Mouse (Mus musculus) gonadal fat pad, adult 2 months (tissue): ENCODE data around the gene Plekhh3. TPM values are rescaled to one million over a fixed set of nuclear protein-coding genes. Genes with fewer than 3 reads are reported as not detected.
"Not testable (repeated sequence)": the region's sequence is repeated elsewhere in the genome, so short reads cannot be mapped to it uniquely, and the experiment has no call there.

Experiments
- DNase-seq: peaks from one replicate; pipeline ENCODE4 v3.0.0-alpha.2; 2012; ENCODE audit warnings: low read depth
- polyA plus RNA-seq: library from polyadenylated mRNA; depleted of rRNA; stranded (reverse); fragments of >200 nt; gene quantifications from 2 replicates; pipeline ENCODE4 v1.2.3, GENCODE M21; 2012

Gene Plekhh3
- polyA plus RNA-seq, 1 experiment: 22.7 TPM

DNA sequence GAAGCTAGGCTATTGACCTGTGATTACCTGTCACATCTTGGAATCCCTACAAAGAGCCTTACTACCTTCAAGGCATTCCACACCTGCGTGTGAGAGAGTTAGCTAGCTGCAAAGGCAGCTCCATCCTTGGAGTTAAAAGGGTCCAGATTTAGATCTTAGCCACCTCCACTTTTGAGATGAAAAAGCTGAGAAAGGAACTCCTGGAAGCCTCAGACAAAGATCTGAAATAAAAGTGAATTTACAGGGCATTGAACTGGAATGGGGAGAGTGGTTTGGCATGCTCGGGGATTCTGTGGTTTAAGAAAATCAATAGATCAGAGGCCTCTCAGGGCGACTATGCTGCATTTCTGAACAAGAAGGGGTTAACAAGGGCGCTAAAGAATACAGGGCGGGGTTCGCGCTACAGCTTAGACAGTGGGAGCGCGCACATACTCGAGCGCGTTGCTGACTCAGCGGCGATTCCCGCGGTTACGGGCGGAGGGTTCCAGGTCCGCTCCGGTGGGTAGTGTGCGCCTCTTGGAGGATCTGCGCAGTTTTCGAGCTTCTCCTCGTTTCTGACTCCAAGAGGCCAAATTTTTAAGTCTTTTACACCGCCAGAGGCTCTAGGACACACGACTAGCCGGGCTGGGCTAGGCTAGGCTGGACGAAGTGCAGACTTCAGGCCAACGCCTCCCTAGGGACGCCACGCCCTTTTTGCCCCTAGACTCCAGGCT, 726 bp upstream of the Plekhh3 start:
- no peak for DNase-seq

DNA sequence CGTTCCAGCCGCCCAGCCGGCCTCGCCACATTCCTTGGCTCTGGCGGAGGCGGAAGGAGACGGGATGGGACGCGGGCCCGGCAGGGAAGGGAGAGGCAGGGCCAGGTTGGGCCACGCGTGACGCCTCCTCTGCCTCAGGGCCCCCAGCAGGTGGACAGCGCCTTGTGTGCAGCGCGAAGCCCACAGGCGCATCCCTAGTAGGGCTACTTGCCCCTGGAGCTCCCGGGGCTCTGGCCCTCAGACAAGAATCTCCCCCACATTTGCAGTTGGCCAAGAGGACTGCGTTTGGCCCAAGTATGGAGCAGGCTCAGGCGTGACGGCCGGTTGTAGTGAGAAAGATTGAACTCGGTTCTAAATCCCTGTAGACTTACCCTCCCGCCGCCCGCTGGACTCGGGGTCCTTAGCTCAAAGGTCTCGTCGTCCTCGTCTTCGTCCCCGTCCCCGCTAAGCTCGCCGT, 769 bp downstream of the Plekhh3 start, which contains the start of gene Cntnap1:
TSS of gene Cntnap1 (plus strand) at position 170 of the 457 bp plus-strand sequence.
- DNase-seq: no peak

- no peak for DNase-seq
These were observed 1.6 kb downstream of the Plekhh3 start for GRCm38 (mm10) chr11:101169301-101170107.

- no peak for DNase-seq
These were observed 2.7 kb downstream of the Plekhh3 start for GRCm38 (mm10) chr11:101168301-101168980.

GRCm38 (mm10) chr11:101167963-101168300, 3.2 kb downstream of the Plekhh3 start:
- DNase-seq: no peak

DNA sequence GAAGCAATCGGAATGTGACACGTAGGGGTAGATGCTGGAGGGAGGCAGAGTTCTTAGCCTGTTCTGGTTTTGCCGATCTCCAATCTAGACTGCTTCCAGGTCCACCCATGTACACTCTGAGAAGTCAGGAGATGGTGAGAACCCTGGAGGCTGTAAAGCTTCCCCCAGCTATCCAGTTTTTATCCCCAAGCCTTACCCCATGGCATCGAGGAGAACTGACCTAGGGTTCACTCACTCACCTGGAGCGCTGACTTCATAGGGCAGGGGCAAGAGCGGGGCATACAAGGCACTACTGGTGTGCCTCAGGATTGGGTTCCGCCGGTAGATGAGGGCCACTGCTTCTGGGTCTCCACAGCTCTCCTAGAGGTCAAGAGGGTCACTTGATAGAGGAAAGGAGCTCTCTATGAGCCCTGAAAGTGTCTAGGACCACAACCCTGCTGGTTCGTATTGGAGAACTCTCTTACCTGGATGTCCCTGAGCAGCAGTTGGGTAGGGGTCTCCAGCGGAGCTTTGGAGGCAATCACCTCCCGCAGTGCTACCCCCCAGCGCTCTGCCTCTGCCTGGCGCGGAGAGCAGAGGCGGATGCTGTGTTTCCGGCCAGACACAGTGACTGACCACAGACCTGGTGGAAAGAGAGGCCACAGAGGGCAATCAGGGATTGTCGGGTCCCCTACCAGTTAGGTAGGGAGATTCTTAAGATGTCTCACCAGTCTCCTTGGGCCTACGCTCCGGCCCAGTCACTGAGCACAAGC, 3.8 kb downstream of the Plekhh3 start:
- DNase-seq: no peak

- DNase-seq: no peak
These were observed 4.8 kb downstream of the Plekhh3 start for GRCm38 (mm10) chr11:101166357-101166756.

DNA sequence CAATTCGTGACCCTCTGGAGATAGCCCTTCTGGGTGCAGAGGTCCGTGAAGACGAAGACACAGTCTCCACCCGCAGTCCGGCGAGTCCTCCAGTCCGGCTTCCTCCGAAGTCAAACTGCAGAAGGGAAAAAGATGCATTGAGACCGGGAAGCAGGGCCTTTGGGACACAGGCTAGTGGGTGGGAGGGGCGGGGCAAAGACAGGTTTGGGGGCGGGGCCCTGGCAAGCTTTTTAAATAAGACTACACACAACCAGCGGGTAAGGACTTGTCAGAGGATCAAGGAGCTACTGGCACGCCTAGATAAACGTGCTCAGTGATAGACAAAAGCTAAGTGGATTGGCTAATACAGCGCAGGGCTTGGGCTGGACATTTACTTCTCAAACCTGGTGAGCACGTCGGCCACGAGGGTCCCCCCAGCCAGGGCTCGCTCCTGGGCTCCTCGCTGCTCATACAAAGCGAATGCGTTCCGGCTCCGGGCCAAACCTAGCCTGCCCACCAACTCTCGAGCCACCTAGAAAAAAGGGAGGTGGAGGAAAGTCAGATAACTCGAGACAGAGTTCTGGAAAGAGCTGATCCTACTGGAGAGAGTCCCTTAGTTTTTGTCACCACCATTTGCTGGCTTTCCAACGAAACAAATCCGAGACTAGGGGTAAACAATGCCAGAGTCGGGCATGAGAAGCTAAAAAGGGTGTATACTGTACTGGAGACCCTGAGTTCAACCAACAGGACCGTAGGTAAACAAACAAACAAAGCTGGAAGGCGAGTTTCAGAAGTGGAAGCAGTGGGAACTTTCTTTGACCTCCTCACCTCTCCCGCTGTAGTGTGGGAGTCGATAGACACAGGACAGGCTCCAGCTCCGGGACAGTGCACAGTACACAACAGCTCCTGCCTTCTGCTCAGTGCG, 6.2 kb downstream of the Plekhh3 start:
- no peak for DNase-seq

DNA sequence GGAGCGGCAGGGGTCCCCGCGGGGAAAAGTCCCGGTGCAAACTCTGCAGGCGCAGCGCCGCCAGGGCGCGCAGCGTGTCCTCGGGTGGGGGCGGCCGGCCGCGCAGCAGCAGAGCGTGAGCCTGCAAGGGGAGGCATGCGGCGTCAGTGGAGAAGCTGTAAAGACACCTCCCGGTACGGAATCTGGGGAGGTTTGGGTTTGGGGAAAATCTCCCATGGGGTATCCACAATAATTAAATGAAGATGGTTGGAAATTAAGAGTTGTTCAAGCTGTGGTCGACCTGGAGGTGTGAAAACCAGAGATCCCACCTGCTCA, 6.8 kb downstream of the Plekhh3 start:
- DNase-seq: no peak

- DNase-seq: no peak
These were observed 7.4 kb downstream of the Plekhh3 start for GRCm38 (mm10) chr11:101163476-101164350.

GRCm38 (mm10) chr11:101162772-101163171, 8.4 kb downstream of the Plekhh3 start:
- DNase-seq: no peak

GRCm38 (mm10) chr11:101162301-101162700, 8.8 kb downstream of the Plekhh3 start:
- DNase-seq: no peak

- no peak for DNase-seq
These were observed 9.6 kb downstream of the Plekhh3 start for GRCm38 (mm10) chr11:101161551-101161950.

DNA sequence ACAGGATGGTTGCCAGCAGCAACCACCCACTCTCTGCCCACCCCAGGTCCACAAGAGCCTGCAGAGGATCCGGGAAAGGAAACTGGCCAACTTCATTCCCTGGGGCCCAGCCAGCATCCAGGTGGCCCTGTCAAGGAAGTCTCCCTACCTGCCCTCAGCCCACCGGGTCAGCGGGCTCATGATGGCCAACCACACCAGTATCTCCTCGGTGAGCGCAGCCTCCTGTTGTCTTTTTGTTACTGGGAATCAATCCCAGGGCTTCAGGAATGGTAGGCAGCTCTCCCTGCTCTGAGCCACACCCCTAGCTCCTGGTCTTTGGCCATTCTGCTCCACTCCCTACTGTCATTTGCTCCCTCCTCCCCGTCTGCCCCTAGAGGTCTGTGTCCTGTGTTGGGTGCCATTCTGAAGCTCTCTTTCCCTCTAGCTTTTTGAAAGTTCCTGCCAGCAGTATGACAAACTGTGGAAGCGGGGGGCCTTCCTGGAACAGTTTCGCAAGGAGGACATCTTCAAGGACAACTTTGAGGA, 10.1 kb downstream of the Plekhh3 start:
- DNase-seq: not testable (repeated sequence)

- DNase-seq: not testable (repeated sequence)
These were observed 11.0 kb downstream of the Plekhh3 start for GRCm38 (mm10) chr11:101160151-101160550.

DNA sequence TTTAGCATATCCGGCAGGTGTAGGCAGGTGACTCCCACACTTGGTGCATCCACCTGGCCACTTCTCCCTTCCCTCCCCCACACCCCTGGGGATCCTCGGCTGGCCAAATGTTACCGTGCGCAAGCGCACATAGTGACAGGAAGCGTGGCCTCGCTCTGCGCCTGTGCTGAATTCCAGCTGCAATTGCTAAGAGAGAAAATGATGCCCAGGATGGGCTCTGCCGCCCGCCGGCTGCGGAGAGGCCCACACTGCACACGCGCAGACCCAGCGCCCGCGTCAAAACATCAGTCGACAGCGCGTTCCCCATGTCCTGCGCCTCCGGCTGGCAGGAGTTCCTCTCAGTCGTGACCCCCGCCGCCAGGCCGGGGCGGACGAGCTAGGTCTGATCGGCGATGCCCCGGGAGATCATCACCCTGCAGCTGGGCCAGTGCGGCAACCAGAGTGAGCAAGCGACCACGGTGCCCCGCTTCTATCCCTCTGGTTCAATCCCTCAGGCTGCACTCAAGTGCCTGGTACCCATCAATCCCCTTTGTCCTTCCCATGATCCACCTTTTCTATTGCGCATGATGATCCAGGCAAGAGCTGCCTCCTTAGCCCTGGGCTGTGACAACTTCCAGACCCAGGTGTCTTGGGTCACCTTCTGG, 15.3 kb downstream of the Plekhh3 start, which contains the start of gene Tubg2:
TSS of gene Tubg2 (plus strand) at position 180 of the 644 bp plus-strand sequence.
- no peak for DNase-seq

GRCm38 (mm10) chr11:101155151-101155550, 16.0 kb downstream of the Plekhh3 start:
- no peak for DNase-seq

DNA sequence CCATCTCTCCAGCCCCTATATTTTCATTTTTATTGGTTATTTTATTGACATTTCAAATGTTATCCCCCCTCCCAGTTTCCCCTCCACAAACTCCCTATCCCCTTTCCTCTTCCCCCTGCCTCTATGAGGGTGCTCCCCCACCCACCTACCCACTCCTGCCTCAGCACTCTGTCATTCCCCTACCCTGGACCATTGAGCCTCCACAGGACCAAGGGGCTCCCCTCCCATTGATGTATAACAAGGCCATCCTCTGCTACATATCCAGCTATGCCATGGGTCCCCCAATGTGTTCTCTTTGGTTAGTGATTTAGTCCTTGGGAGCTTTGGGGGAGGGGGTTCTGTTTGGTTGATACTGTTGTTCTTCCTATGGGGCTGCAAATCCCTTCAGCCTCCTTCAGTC, 16.5 kb downstream of the Plekhh3 start:
- DNase-seq: no peak

DNA sequence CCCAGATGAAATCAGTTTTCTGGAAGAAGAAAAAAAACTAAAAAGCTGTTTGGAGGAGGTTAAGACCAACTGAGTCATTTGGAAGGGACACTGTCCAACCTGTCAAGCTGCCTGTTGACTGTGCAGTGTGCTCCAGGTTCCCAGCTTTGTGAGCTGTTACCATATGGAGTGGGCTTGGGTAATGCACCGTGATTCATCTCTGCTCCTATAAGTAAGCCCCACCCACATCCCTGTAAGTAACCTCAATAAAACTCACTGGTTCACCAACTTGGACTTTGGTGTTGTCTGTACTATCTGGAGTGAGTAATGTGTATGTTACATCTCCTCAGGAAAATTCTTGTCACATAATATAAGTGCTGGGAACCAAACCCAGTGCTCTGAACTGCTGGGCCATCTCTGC, 18.3 kb downstream of the Plekhh3 start:
- no peak for DNase-seq
